Mouse (Mus musculus): Measurements from ENCODE around the gene Vmn1r232. TPM values are rescaled to one million over a fixed set of nuclear protein-coding genes. Genes with fewer than 3 reads are reported as not detected.
A peak's percentile ranks its signal among the peaks of the same experiment; 100 is the strongest.

Gene Vmn1r232
- polyA plus RNA-seq, 1 experiment, result not detected

GRCm38 (mm10) chr17:20944985-20945891 is 25.7 kb upstream of the Vmn1r232 start, which contains the start of gene Ppp2r1a:
Gene Ppp2r1a (plus strand): TSS chr17:20945311.
- peak; percentile 48 for TF ChIP-seq MAX (IDR thresholded peaks at IDR 0.05)
- TF ChIP-seq CEBPB (IDR thresholded peaks at IDR 0.05; ENCODE audit: low read depth), result no peak
- no peak for TF ChIP-seq MYOD1 (IDR thresholded peaks at IDR 0.05; ENCODE audit: control insufficient read depth, insufficient read length, low read depth)
- no peaks in the 10 kb centered on the region for H3K27me3 ChIP-seq (ENCODE audit: control insufficient read depth, insufficient read depth, insufficient read length)
- H3ac ChIP-seq (ENCODE audit: control insufficient read depth, insufficient read length, low read depth), result peak within 1 kb of the TSS; percentile 97
- H3K36me3 ChIP-seq (ENCODE audit: control insufficient read depth, insufficient read depth), result no peaks in the 10 kb centered on the region
- peaks cover 48% of the 10 kb centered on the region for H3K79me2 ChIP-seq (ENCODE audit: control insufficient read depth, insufficient read depth)
- peaks cover 45% of the 10 kb centered on the region for H3K79me3 ChIP-seq (ENCODE audit: low read depth)
- peak within 1 kb of the TSS; percentile 55 for H3K4me3 ChIP-seq (ENCODE audit: insufficient read depth, poor library complexity, severe bottlenecking)

DNA sequence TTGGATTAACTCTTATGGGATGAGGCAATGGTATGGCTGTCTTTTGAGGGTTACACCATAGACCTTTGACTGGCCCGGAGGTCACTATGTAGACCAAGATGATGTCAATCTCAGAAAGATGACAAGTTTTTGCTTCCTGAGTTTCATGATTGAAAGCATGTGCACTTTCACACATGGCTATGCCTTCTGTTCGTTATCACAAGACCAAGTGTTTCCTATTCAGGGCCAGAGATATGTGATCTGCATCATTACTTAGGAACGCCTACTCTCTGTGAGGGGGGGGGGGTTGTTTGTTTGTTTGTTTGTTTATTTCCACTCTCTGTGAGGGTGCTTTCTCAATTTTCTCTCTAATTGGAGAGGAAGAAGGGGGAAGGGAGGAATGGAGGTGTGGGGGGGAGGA is 24.7 kb upstream of the Vmn1r232 start:
- H3K79me3 ChIP-seq (ENCODE audit: low read depth), result peaks cover 35% of the 10 kb centered on the region
- TF ChIP-seq CTCF (IDR thresholded peaks at IDR 0.05; ENCODE audit: control insufficient read depth, insufficient read depth, insufficient read length) (no peak), MYOG (IDR thresholded peaks at IDR 0.05; ENCODE audit: control insufficient read depth, extremely low read depth, insufficient read length) (no peak), MYOD1 (IDR thresholded peaks at IDR 0.05; ENCODE audit: control insufficient read depth, insufficient read length, low read depth) (no peak), FOSL1 (IDR thresholded peaks at IDR 0.05; ENCODE audit: insufficient read depth, low read length, poor library complexity, severe bottlenecking) (no peak), MAX (IDR thresholded peaks at IDR 0.05) (no peak), CEBPB (IDR thresholded peaks at IDR 0.05; ENCODE audit: low read depth) (no peak), USF1 (IDR thresholded peaks at IDR 0.05; ENCODE audit: low read depth) (no peak)
- no peaks in the 10 kb centered on the region for H3K27me3 ChIP-seq (ENCODE audit: control insufficient read depth, insufficient read depth, insufficient read length)
- H3K4me3 ChIP-seq (ENCODE audit: insufficient read depth, poor library complexity, severe bottlenecking), result peak overlapping the region; percentile 39
- no peaks in the 10 kb centered on the region for H3K36me3 ChIP-seq (ENCODE audit: control insufficient read depth, insufficient read depth)
- H3ac ChIP-seq (ENCODE audit: control insufficient read depth, insufficient read length, low read depth), result no peak overlapping the region
- H3K79me2 ChIP-seq (ENCODE audit: control insufficient read depth, insufficient read depth), result peaks cover 38% of the 10 kb centered on the region

- H3K4me3 ChIP-seq (ENCODE audit: insufficient read depth, poor library complexity, severe bottlenecking), result no peak within 1 kb of the TSS
- no peaks in the 10 kb centered on the region for H3K36me3 ChIP-seq (ENCODE audit: control insufficient read depth, insufficient read depth)
- H3K79me3 ChIP-seq (ENCODE audit: low read depth), result no peaks in the 10 kb centered on the region
- no peaks in the 10 kb centered on the region for H3K79me2 ChIP-seq (ENCODE audit: control insufficient read depth, insufficient read depth)
- H3K27me3 ChIP-seq (ENCODE audit: control insufficient read depth, insufficient read depth, insufficient read length), result no peaks in the 10 kb centered on the region
- H3ac ChIP-seq (ENCODE audit: control insufficient read depth, insufficient read length, low read depth), result no peak within 1 kb of the TSS
- TF ChIP-seq CTCF (IDR thresholded peaks at IDR 0.05; ENCODE audit: control insufficient read depth, insufficient read depth, insufficient read length) (no peak), MAX (IDR thresholded peaks at IDR 0.05) (no peak), MYOD1 (IDR thresholded peaks at IDR 0.05; ENCODE audit: control insufficient read depth, insufficient read length, low read depth) (no peak), MYOG (IDR thresholded peaks at IDR 0.05; ENCODE audit: control insufficient read depth, extremely low read depth, insufficient read length) (no peak)
Observed at GRCm38 (mm10) chr17:20904991-20905390, 14.5 kb downstream of the Vmn1r232 start, which contains the start of gene Vmn1r231. Gene Vmn1r231 (minus strand): TSS chr17:20905091.

Other genes with a start within 250 kb of the Vmn1r232 start
- gene Vmn1r226, start 236.9 kb downstream of the Vmn1r232 start, polyA plus RNA-seq (2012; fragmentation: generic; extraction: Trizol), result not detected
- not detected for gene Vmn1r227, start 189.9 kb downstream of the Vmn1r232 start, polyA plus RNA-seq (2012; fragmentation: generic; extraction: Trizol)
- gene Vmn1r228, start 133.6 kb downstream of the Vmn1r232 start, polyA plus RNA-seq (2012; fragmentation: generic; extraction: Trizol), result not detected
- gene Vmn1r229, start 108.2 kb downstream of the Vmn1r232 start, polyA plus RNA-seq (2012; fragmentation: generic; extraction: Trizol), result not detected
- gene Vmn1r230, start 79.3 kb downstream of the Vmn1r232 start, polyA plus RNA-seq (2012; fragmentation: generic; extraction: Trizol), result not detected
- gene Vmn1r231, start 14.6 kb downstream of the Vmn1r232 start, polyA plus RNA-seq (2012; fragmentation: generic; extraction: Trizol), result not detected
- 301 TPM for gene Ppp2r1a, start 25.6 kb upstream of the Vmn1r232 start, polyA plus RNA-seq (2012; fragmentation: generic; extraction: Trizol)
- not detected for gene Vmn1r233, start 76.8 kb upstream of the Vmn1r232 start, polyA plus RNA-seq (2012; fragmentation: generic; extraction: Trizol)
- gene Zfp160, start 89.2 kb upstream of the Vmn1r232 start, polyA plus RNA-seq (2012; fragmentation: generic; extraction: Trizol), result 2.8 TPM